Mouse (Mus musculus): ENCODE measurements around the gene Gm17067. TPM values are rescaled to one million over a fixed set of nuclear protein-coding genes. Genes with fewer than 3 reads are reported as not detected.

The Gm17067 gene
- polyA plus RNA-seq (2017; shearing (Covaris generic)): 0.11 TPM

GRCm38 (mm10) chr7:42726917-42727316 lies at the start of gene Gm17067:
Gene Gm17067 (minus strand): TSS chr7:42727017.

DNA sequence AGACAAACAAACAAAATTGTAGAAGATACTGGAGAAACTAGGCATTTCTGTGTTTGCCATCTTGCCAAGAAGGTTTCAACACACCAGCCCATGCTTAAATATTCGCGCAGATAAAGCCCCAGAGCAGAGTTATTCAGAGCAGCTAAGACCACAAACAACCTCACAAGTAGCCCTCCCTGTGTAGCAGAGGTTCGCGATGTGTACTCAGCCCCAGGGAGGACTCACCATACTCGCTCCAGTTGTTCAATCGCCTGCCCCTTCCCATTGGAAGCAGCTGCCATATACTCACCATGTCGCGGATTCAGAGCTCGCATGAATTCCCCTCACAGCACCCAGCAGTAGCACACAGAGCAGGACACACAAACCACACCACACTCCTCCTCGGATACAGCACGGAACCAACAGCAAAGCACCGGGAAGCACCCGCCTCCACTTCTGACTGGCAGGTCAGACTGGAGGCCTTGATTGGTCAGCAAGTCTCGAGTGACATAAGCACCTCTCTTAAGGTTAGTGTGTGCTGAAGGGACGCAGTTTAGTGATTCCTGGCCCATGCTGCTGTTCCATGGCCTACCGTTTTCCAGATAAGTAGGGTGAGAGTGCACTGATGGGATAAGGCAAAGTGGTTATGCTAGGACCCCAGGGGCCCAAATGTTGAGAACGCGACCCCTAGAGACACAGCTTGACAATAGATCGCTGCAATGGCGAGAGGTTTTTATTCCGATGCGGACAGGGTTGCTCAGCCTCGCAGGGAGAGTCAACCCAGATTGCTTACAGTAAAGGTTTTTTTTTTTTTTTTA lies 34.3 kb downstream of the Gm17067 start, which contains the start of gene Zfp975:
Gene Zfp975, minus strand, starts transcription at position 381 of the 797 bp plus-strand sequence.

Other genes with a start within 250 kb of the Gm17067 start
- gene Zfp141, start 221.3 kb downstream of the Gm17067 start, polyA plus RNA-seq (2017; shearing (Covaris generic)): 14.2 TPM
- gene Gm21028, start 148.4 kb downstream of the Gm17067 start, polyA plus RNA-seq (2017; shearing (Covaris generic)): not detected
- not detected for gene Zfp977, start 134.5 kb downstream of the Gm17067 start, polyA plus RNA-seq (2017; shearing (Covaris generic))
- 0.56 TPM for gene Zfp976, start 84.4 kb downstream of the Gm17067 start, polyA plus RNA-seq (2017; shearing (Covaris generic))
- gene Zfp975, start 34.3 kb downstream of the Gm17067 start, polyA plus RNA-seq (2017; shearing (Covaris generic)): 1.7 TPM
- gene Vmn2r62, start 66.5 kb upstream of the Gm17067 start, polyA plus RNA-seq (2017; shearing (Covaris generic)): not detected
- not detected for gene Gm2381, start 140.2 kb upstream of the Gm17067 start, polyA plus RNA-seq (2017; shearing (Covaris generic))
- not detected for gene Vmn2r63, start 206.8 kb upstream of the Gm17067 start, polyA plus RNA-seq (2017; shearing (Covaris generic))